Mouse (Mus musculus) ES-CJ7 (cell line): ENCODE results near the gene Ampd1.
A peak's percentile ranks its signal among the peaks of the same experiment; 100 is the strongest.

ENCODE experiments used
- DNase-seq: peaks from one replicate; pipeline ENCODE4 v3.0.0; 2011; ENCODE audit warnings: low read depth, low spot score

The Ampd1 gene

GRCm38 (mm10) chr3:103073771-103074170 is at the start of gene Ampd1:
Ampd1 (plus strand) TSS chr3:103074014.
- no peak for DNase-seq

- DNase-seq = peak; percentile 51
Observed at GRCm38 (mm10) chr3:103026174-103026573, 47.6 kb upstream of the Ampd1 start.

GRCm38 (mm10) chr3:103040285-103040684 is 33.5 kb upstream of the Ampd1 start:
- DNase-seq = no peak

GRCm38 (mm10) chr3:103040861-103041379 is 32.9 kb upstream of the Ampd1 start:
- no peak for DNase-seq

GRCm38 (mm10) chr3:103056016-103056595 is 17.7 kb upstream of the Ampd1 start:
- no peak for DNase-seq

- DNase-seq = no peak
Observed at GRCm38 (mm10) chr3:103057752-103058151, 16.1 kb upstream of the Ampd1 start.

GRCm38 (mm10) chr3:103058207-103059157 is 15.3 kb upstream of the Ampd1 start, which contains the start of gene Nras:
Nras (plus strand) TSS chr3:103058285.
- peak; percentile 93 for DNase-seq

- no peak for DNase-seq
Observed at GRCm38 (mm10) chr3:103066927-103067326, 6.9 kb upstream of the Ampd1 start.

GRCm38 (mm10) chr3:103068971-103069370 is 4.8 kb upstream of the Ampd1 start:
- DNase-seq = no peak

GRCm38 (mm10) chr3:103075871-103076270 is 2.1 kb downstream of the Ampd1 start:
- DNase-seq = no peak

- DNase-seq = no peak
Observed at GRCm38 (mm10) chr3:103076476-103076875, 2.7 kb downstream of the Ampd1 start.

GRCm38 (mm10) chr3:103079301-103079700 is 5.5 kb downstream of the Ampd1 start:
- no peak for DNase-seq

GRCm38 (mm10) chr3:103081051-103081450 is 7.2 kb downstream of the Ampd1 start:
- peak; percentile 37 for DNase-seq

GRCm38 (mm10) chr3:103081861-103082453 is 8.1 kb downstream of the Ampd1 start:
- no peak for DNase-seq

GRCm38 (mm10) chr3:103082761-103083160 is 8.9 kb downstream of the Ampd1 start:
- no peak for DNase-seq

- peak; percentile 98 for DNase-seq
Observed at GRCm38 (mm10) chr3:103085986-103086385, 12.2 kb downstream of the Ampd1 start.

GRCm38 (mm10) chr3:103091753-103092152 is 17.9 kb downstream of the Ampd1 start:
- no peak for DNase-seq

GRCm38 (mm10) chr3:103098662-103099061 is 24.8 kb downstream of the Ampd1 start:
- peak; percentile 85 for DNase-seq

- DNase-seq = no peak
Observed at GRCm38 (mm10) chr3:103099667-103100066, 25.9 kb downstream of the Ampd1 start.

GRCm38 (mm10) chr3:103100735-103101134 is 26.9 kb downstream of the Ampd1 start:
- peak; percentile 46 for DNase-seq

- no peak for DNase-seq
Observed at GRCm38 (mm10) chr3:103101194-103101593, 27.4 kb downstream of the Ampd1 start.

- peak; percentile 71 for DNase-seq
Observed at GRCm38 (mm10) chr3:103101909-103102308, 28.1 kb downstream of the Ampd1 start.
